In the genomic region with DNA sequence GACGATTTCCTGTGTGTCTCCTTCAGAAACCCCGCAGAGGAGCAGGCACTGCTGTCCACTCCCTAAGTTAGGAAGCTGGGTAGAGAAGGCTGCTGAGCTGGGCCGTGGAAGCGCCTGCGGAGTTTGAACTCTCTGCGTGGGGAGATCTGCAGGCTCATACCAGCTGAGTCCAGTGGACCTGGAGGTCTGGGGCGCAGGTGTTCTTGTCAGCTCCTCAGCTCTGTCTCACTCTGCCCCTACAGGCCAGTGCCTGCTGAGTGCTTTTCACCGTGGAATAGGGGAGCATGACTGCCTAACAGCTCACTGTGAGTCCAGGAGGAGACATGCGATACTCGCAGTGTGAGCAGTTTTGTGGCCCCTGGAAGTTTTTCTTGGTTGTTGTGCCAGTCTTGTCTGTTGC, we compare ENCODE assay signal across 16 mouse cellular contexts.
DNase-seq lines count a peak whose midpoint lies in the region; ATAC-seq and TF ChIP-seq lines count a peak whose summit lies in the region.
"Had no signal": no experiment of that assay in that cellular context is flagged by ENCODE, and none has a peak within 500 bp of the region (broad histone marks: within the 10 kb centered on the region; RNA-seq: fewer than 3 reads in every experiment).

No protein-coding gene starts in this region.

- no peaks in the 10 kb centered on the region for H3K27me3 ChIP-seq in hindbrain, postnatal 0 days (ENCODE audit: insufficient read depth, low read length)
- no peaks in the 10 kb centered on the region for H3K27me3 ChIP-seq in hindbrain, embryonic 10.5 days (ENCODE audit: insufficient read depth, poor library complexity, severe bottlenecking)
- no peaks in the 10 kb centered on the region for H3K27me3 ChIP-seq in midbrain, embryonic 10.5 days (ENCODE audit: low read depth, poor library complexity, severe bottlenecking)
- H3K27me3 ChIP-seq in midbrain, embryonic 11.5 days (ENCODE audit: control insufficient read depth, insufficient read depth, low read length) = no peaks in the 10 kb centered on the region
- H3K27me3 ChIP-seq: intestine, embryonic 15.5 days; stomach, embryonic 15.5 days had no signal

- ATAC-seq in hindbrain, postnatal 0 days = no peak
- no peak for ATAC-seq in midbrain, embryonic 11.5 days (ENCODE audit: low FRiP score)
- ATAC-seq: intestine, embryonic 15.5 days had no signal

- DNase-seq in hindbrain, postnatal 0 days (ENCODE audit: low spot score) = no peak
- DNase-seq in hindbrain, embryonic 10.5 days (ENCODE audit: low spot score) = no peak
- DNase-seq in midbrain, embryonic 10.5 days (ENCODE audit: low spot score) = no peak
- DNase-seq in midbrain, embryonic 11.5 days (ENCODE audit: low spot score, missing footprints) = no peak
- DNase-seq in thymus, postnatal 36 days = peak; percentile 75 to 80
- no peak for DNase-seq in gastrocnemius, adult 2 months
- no peak for DNase-seq in gastrocnemius, postnatal 10 days
- DNase-seq: adrenal gland, postnatal 25 days; cerebellum, postnatal 14 days; gastrocnemius, postnatal 36 days; liver; lung, adult 2 months had no signal

- no peak overlapping the region for H3K9ac ChIP-seq in hindbrain, postnatal 0 days (replicated peaks; ENCODE audit: low read length)
- H3K9ac ChIP-seq in midbrain, embryonic 11.5 days (ENCODE audit: low read length) = no peak overlapping the region
- H3K9ac ChIP-seq: intestine, embryonic 15.5 days; stomach, embryonic 15.5 days had no signal

- no peaks in the 10 kb centered on the region for H3K36me3 ChIP-seq in hindbrain, postnatal 0 days (ENCODE audit: insufficient read depth, low read length)
- H3K36me3 ChIP-seq in hindbrain, embryonic 10.5 days = no peaks in the 10 kb centered on the region
- no peaks in the 10 kb centered on the region for H3K36me3 ChIP-seq in midbrain, embryonic 10.5 days
- H3K36me3 ChIP-seq in midbrain, embryonic 11.5 days (ENCODE audit: control insufficient read depth, insufficient read depth, low read length) = no peaks in the 10 kb centered on the region
- H3K36me3 ChIP-seq in macrophage (ENCODE audit: inconsistent target) = no peaks in the 10 kb centered on the region
- H3K36me3 ChIP-seq: intestine, embryonic 15.5 days; stomach, embryonic 15.5 days had no signal

- no peak overlapping the region for H3K27ac ChIP-seq in hindbrain, postnatal 0 days
- H3K27ac ChIP-seq in hindbrain, embryonic 10.5 days = no peak overlapping the region; the same call in 1 of the 2 replicates
- 0 out of 2 replicates have a peak overlapping the region, but pooled peaks have one; percentile 6 for H3K27ac ChIP-seq in midbrain, embryonic 10.5 days (replicated peaks)
- H3K27ac ChIP-seq in midbrain, embryonic 11.5 days (ENCODE audit: low read depth, low read length) = no peak overlapping the region
- 0 out of 2 replicates have a peak overlapping the region, but pooled peaks have one; percentile 17 for H3K27ac ChIP-seq in macrophage
- no peak overlapping the region for H3K27ac ChIP-seq in gastrocnemius, adult 2 months
- H3K27ac ChIP-seq: intestine, embryonic 15.5 days; stomach, embryonic 15.5 days had no signal

- no peaks in the 10 kb centered on the region for H3K4me1 ChIP-seq in hindbrain, postnatal 0 days (ENCODE audit: insufficient read depth, low read length)
- peaks cover 6% of the 10 kb centered on the region; the same call in 1 of the 2 replicates for H3K4me1 ChIP-seq in hindbrain, embryonic 10.5 days (replicated peaks)
- peaks cover 6% of the 10 kb centered on the region; the same call in 1 of the 2 replicates for H3K4me1 ChIP-seq in midbrain, embryonic 10.5 days
- no peaks in the 10 kb centered on the region for H3K4me1 ChIP-seq in midbrain, embryonic 11.5 days (ENCODE audit: control insufficient read depth, insufficient read depth, low read length)
- H3K4me1 ChIP-seq: stomach, embryonic 15.5 days had no signal

- H3K79me2 ChIP-seq in macrophage (ENCODE audit: inconsistent target) = no peaks in the 10 kb centered on the region; the same call in 1 of the 2 replicates

- TF ChIP-seq CTCF in hindbrain, postnatal 0 days (IDR thresholded peaks at IDR 0.05; ENCODE audit: low read depth) = peak; percentile 52
- TF ChIP-seq CTCF in gastrocnemius, adult 2 months (IDR thresholded peaks at IDR 0.05) = no peak

- H3K4me3 ChIP-seq in hindbrain, postnatal 0 days (ENCODE audit: low read length) = no peak overlapping the region
- H3K4me3 ChIP-seq in hindbrain, embryonic 10.5 days = no peak overlapping the region
- H3K4me3 ChIP-seq in midbrain, embryonic 10.5 days = no peak overlapping the region
- H3K4me3 ChIP-seq in midbrain, embryonic 11.5 days (ENCODE audit: low read depth, low read length) = no peak overlapping the region
- no peak overlapping the region for H3K4me3 ChIP-seq in macrophage (ENCODE audit: inconsistent target)
- no peak overlapping the region for H3K4me3 ChIP-seq in gastrocnemius, adult 2 months
- H3K4me3 ChIP-seq: intestine, embryonic 15.5 days; stomach, embryonic 15.5 days had no signal

- intact Hi-C loops in gastrocnemius, adult 2 months (cut with DNase I) = no loop called here

- H3K4me2 ChIP-seq in hindbrain, postnatal 0 days (ENCODE audit: low read depth, low read length) = no peak overlapping the region
- no peak overlapping the region for H3K4me2 ChIP-seq in midbrain, embryonic 11.5 days
- H3K4me2 ChIP-seq: heart, embryonic 11.5 days; intestine, embryonic 15.5 days; stomach, embryonic 15.5 days had no signal

- no peaks in the 10 kb centered on the region for H3K9me3 ChIP-seq in hindbrain, postnatal 0 days (ENCODE audit: low read length)
- H3K9me3 ChIP-seq in hindbrain, embryonic 10.5 days = no peaks in the 10 kb centered on the region
- H3K9me3 ChIP-seq in midbrain, embryonic 10.5 days (replicated peaks) = no peaks in the 10 kb centered on the region
- H3K9me3 ChIP-seq in midbrain, embryonic 11.5 days (ENCODE audit: control insufficient read depth, low read length) = no peaks in the 10 kb centered on the region
- H3K9me3 ChIP-seq: intestine, embryonic 15.5 days; stomach, embryonic 15.5 days had no signal

- WGBS in hindbrain, postnatal 0 days = 73% methylated on average over 10 of the region's 10 CpGs
- 79% methylated on average over 10 of the region's 10 CpGs for WGBS in hindbrain, embryonic 10.5 days
- WGBS in midbrain, embryonic 10.5 days = 78% methylated on average over 10 of the region's 10 CpGs
- 74% methylated on average over 10 of the region's 10 CpGs for WGBS in midbrain, embryonic 11.5 days
- 92% methylated on average over 10 of the region's 10 CpGs for WGBS in macrophage (ENCODE audit: missing documents)

Comparison
In these comparisons a context has a peak if more than half of its experiments do, and no peak if none do; other contexts are left out.
1. H3K27ac ChIP-seq: peak in midbrain, embryonic 10.5 days (single experiment) and macrophage (single experiment); none in hindbrain, postnatal 0 days (single experiment), hindbrain, embryonic 10.5 days (single experiment), midbrain, embryonic 11.5 days (single experiment) and gastrocnemius, adult 2 months (single experiment).
2. DNase-seq: peak in thymus, postnatal 36 days (2 of 2); none in hindbrain, postnatal 0 days (single experiment), hindbrain, embryonic 10.5 days (single experiment), midbrain, embryonic 10.5 days (single experiment), midbrain, embryonic 11.5 days (single experiment), gastrocnemius, adult 2 months (single experiment) and gastrocnemius, postnatal 10 days (single experiment).